Mouse (Mus musculus) testis, adult 2 months (tissue): Measurements from ENCODE around the gene Swsap1.

Source experiments
- CTCF ChIP-seq: fragments of 200-500 bp; IDR thresholded peaks from 2 replicates; pipeline ENCODE4 v1.5.1; 2012; ENCODE audit warnings: low read depth, mild to moderate bottlenecking, inconsistent platforms, low read length, moderate library complexity; ENCODE audit not compliant: control insufficient read depth, insufficient read depth, insufficient replicate concordance
- POLR2A ChIP-seq: fragments of 200-500 bp; IDR thresholded peaks from 2 replicates; pipeline ENCODE4 v1.6.1; 2012; ENCODE audit warnings: low read depth, mild to moderate bottlenecking, inconsistent platforms, low read length, moderate library complexity; ENCODE audit not compliant: control insufficient read depth

DNA sequence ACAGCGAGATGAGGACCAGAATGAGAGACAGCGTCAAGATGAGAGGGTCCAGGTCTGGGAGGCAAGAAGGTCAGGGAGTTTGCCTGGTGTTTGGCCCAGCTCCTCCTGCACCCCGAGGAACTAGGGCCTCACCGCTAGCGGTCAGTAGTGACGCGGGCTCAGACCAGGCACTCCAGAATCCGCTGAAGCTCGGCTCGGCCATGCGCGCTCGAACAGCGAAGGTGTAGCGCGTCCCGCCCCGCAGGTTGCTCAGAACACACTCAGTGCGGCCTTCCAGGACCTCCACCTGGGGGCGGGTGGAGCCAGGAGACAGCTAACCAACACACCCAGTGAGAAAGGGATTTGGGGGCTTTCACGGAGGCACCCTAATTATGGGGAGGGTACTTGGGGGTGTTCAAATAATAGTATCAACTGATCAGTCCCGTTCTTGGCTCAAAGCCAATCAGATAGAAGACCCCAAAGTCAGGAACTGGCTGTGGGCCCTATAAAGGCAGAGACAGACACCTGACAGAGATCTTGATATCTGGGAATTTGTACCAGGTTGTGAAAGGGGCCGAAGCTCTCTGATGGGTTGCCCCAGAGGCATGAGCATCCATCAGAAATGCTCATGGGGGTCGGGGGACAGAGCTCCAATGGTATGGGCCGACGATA lies 5.1 kb downstream of the Swsap1 start:
- TF ChIP-seq POLR2A (no peak), CTCF (no peak)
